Mouse (Mus musculus) CH12.LX (cell line): ENCODE results near the gene Col1a2. TPM values are rescaled to one million over a fixed set of nuclear protein-coding genes. Genes with fewer than 3 reads are reported as not detected.

ENCODE experiments used
- DNase-seq: peaks from one replicate; pipeline ENCODE4 v3.0.0-alpha.2; 2013; ENCODE audit errors: extremely low read depth
- H3K27ac ChIP-seq: 2 replicates; pipeline ENCODE4 v1.5.1; 2012; ENCODE audit warnings: low read depth, mild to moderate bottlenecking, control low read depth, moderate library complexity; ENCODE audit not compliant: insufficient read depth
- H3K27me3 ChIP-seq: replicated peaks from 2 replicates; pipeline ENCODE3; 2012; ENCODE audit warnings: inconsistent platforms
- H3K36me3 ChIP-seq, 2 experiments: replicated peaks in 1 of 2; 2 replicates each; pipeline versions ENCODE3 to v1.6.1; 2012; ENCODE audit warnings: inconsistent platforms in 1 of 2, low read length in 1 of 2, mild to moderate bottlenecking in 1 of 2, mixed read lengths in 1 of 2, moderate library complexity in 1 of 2; ENCODE audit not compliant: control insufficient read depth in 1 of 2, insufficient read depth in 1 of 2
- H3K4me1 ChIP-seq, 2 experiments: 2 replicates each; pipeline ENCODE4 v1.6.1; 2012; ENCODE audit warnings: inconsistent platforms in 1 of 2, moderate library complexity in 1 of 2; ENCODE audit not compliant: insufficient read depth in 2 of 2, control insufficient read depth in 1 of 2
- H3K4me2 ChIP-seq: 2 replicates; pipeline ENCODE4 v1.6.1; 2012; ENCODE audit warnings: low read depth, mild to moderate bottlenecking, control low read depth; ENCODE audit not compliant: poor library complexity, insufficient read depth, severe bottlenecking
- H3K4me3 ChIP-seq, 3 experiments: fragments of 150-350 bp in 1 of 3; sonication (generic) in 1 of 3; replicated peaks in 1 of 3; 2 replicates each; pipeline versions ENCODE3 to v1.5.1; 2011 to 2012; ENCODE audit warnings: low read depth in 2 of 3, low read length in 2 of 3, mild to moderate bottlenecking in 2 of 3, moderate library complexity in 2 of 3, control low read depth in 1 of 3, improper control_type of control experiment in 1 of 3, inconsistent platforms in 1 of 3, mixed read lengths in 1 of 3; ENCODE audit not compliant: poor library complexity in 1 of 3
- H3K79me2 ChIP-seq: replicated peaks from 2 replicates; pipeline ENCODE4 v1.6.1; 2012; ENCODE audit warnings: mild to moderate bottlenecking, moderate library complexity; ENCODE audit not compliant: control insufficient read depth, poor library complexity, insufficient read depth, severe bottlenecking; ENCODE audit errors: extremely low read depth
- H3K9ac ChIP-seq: 2 replicates; pipeline ENCODE4 v1.6.1; 2012; ENCODE audit warnings: low read depth, mild to moderate bottlenecking, control low read depth, moderate library complexity; ENCODE audit not compliant: insufficient read depth
- H3K9me3 ChIP-seq: replicated peaks from 2 replicates; pipeline ENCODE3; 2012; ENCODE audit warnings: low read length, inconsistent platforms, mixed read lengths
- CTCF ChIP-seq, 2 experiments: IDR thresholded peaks in 1 of 2; conservative IDR thresholded peaks in 1 of 2; 2 replicates each; pipeline ENCODE4 v1.5.1; 2011 to 2012; ENCODE audit warnings: low read depth in 2 of 2, low read length in 2 of 2, improper control_type of control experiment in 1 of 2, inconsistent platforms in 1 of 2, mild to moderate bottlenecking in 1 of 2, moderate library complexity in 1 of 2
- E2F4 ChIP-seq: IDR thresholded peaks from 2 replicates; pipeline ENCODE4 v1.6.1; 2011; ENCODE audit warnings: low read depth, low read length, improper control_type of control experiment; ENCODE audit not compliant: insufficient replicate concordance
- EP300 ChIP-seq: IDR thresholded peaks from 2 replicates; pipeline ENCODE4 v1.6.1; 2011; ENCODE audit warnings: low read length, improper control_type of control experiment
- ETS1 ChIP-seq: conservative IDR thresholded peaks from 2 replicates; pipeline ENCODE4 v1.6.1; 2012; ENCODE audit warnings: low read depth, mild to moderate bottlenecking, inconsistent platforms, low read length, improper control_type of control experiment, moderate library complexity
- HCFC1 ChIP-seq: IDR thresholded peaks from 2 replicates; pipeline ENCODE4 v1.6.1; 2012; ENCODE audit warnings: low read depth, mild to moderate bottlenecking, inconsistent platforms, low read length, improper control_type of control experiment
- JUN ChIP-seq: IDR thresholded peaks from 2 replicates; pipeline ENCODE4 v1.6.1; 2011; ENCODE audit warnings: low read depth, mild to moderate bottlenecking, low read length, improper control_type of control experiment, moderate library complexity; ENCODE audit not compliant: insufficient read depth
- MXI1 ChIP-seq: IDR thresholded peaks from 2 replicates; pipeline ENCODE4 v1.6.1; 2011; ENCODE audit warnings: mild to moderate bottlenecking, low read depth, low read length, improper control_type of control experiment
- NELFE ChIP-seq: IDR thresholded peaks from 2 replicates; pipeline ENCODE4 v1.6.1; 2011; ENCODE audit warnings: low read depth, low read length, improper control_type of control experiment
- NRF1 ChIP-seq: IDR thresholded peaks from 2 replicates; pipeline ENCODE4 v1.6.1; 2014; ENCODE audit warnings: low read depth, mild to moderate bottlenecking, inconsistent platforms, low read length, improper control_type of control experiment, moderate library complexity
- POLR2A ChIP-seq: IDR thresholded peaks from 2 replicates; pipeline ENCODE4 v1.6.1; 2011; ENCODE audit warnings: low read depth, mild to moderate bottlenecking, improper control_type of control experiment, low read length
- POLR2AphosphoS2 ChIP-seq: IDR thresholded peaks from 2 replicates; pipeline ENCODE4 v1.6.1; 2011; ENCODE audit warnings: low read depth, low read length, improper control_type of control experiment
- RAD21 ChIP-seq: IDR thresholded peaks from 2 replicates; pipeline ENCODE4 v1.6.1; 2011; ENCODE audit warnings: low read depth, mild to moderate bottlenecking, low read length, improper control_type of control experiment, moderate library complexity
- RCOR1 ChIP-seq: conservative IDR thresholded peaks from 2 replicates; pipeline ENCODE4 v1.6.1; 2012; ENCODE audit warnings: low read depth, mild to moderate bottlenecking, inconsistent platforms, low read length, improper control_type of control experiment
- SIN3A ChIP-seq: IDR thresholded peaks from 2 replicates; pipeline ENCODE4 v1.6.1; 2012; ENCODE audit warnings: low read length, improper control_type of control experiment, inconsistent platforms
- SMC3 ChIP-seq: IDR thresholded peaks from 2 replicates; pipeline ENCODE4 v1.6.1; 2011; ENCODE audit warnings: low read depth, low read length, improper control_type of control experiment
- TBP ChIP-seq: conservative IDR thresholded peaks from 2 replicates; pipeline ENCODE4 v1.6.1; 2011; ENCODE audit warnings: low read depth, low read length, improper control_type of control experiment
- TCF12 ChIP-seq: IDR thresholded peaks from 2 replicates; pipeline ENCODE4 v1.6.1; 2014; ENCODE audit warnings: low read depth, mild to moderate bottlenecking, inconsistent platforms, low read length, improper control_type of control experiment
- UBTF ChIP-seq: IDR thresholded peaks from 2 replicates; pipeline ENCODE4 v1.6.1; 2012; ENCODE audit warnings: low read depth, mild to moderate bottlenecking, inconsistent platforms, low read length, improper control_type of control experiment, moderate library complexity
- ZC3H11A ChIP-seq: IDR thresholded peaks from 2 replicates; pipeline ENCODE4 v1.6.1; 2012; ENCODE audit warnings: low read depth, mild to moderate bottlenecking, inconsistent platforms, low read length, improper control_type of control experiment
- ZKSCAN1 ChIP-seq: IDR thresholded peaks from 2 replicates; pipeline ENCODE4 v1.6.1; 2012; ENCODE audit warnings: low read depth, inconsistent platforms, low read length, improper control_type of control experiment, borderline replicate concordance
- ZNF384 ChIP-seq: IDR thresholded peaks from 2 replicates; pipeline ENCODE4 v1.6.1; 2012; ENCODE audit warnings: low read depth, low read length, improper control_type of control experiment, inconsistent platforms
- dilution Hi-C: fragments of 300-500 bp; cut with MboI; formaldehyde crosslinking; loops from 2 replicates; pipeline ENCODE4 v1.14.3; 2020; ENCODE audit warnings: low sequenced_read_pairs; ENCODE audit not compliant: extremely low pct_unique_long_range_greater_than_20kb, extremely low pct_ligation_motif_present
- in situ Hi-C: fragments of 300-500 bp; cut with MboI; formaldehyde crosslinking; loops from 3 replicates; pipeline ENCODE4 v1.14.3; 2019; ENCODE audit warnings: low sequenced_read_pairs, low pct_ligation_motif_present, low pct_unique_long_range_greater_than_20kb, mixed read lengths
- polyA plus RNA-seq: library from polyadenylated mRNA; unstranded; fragments of >175 nt; gene quantifications from 2 replicates; pipeline ENCODE4 v1.2.1, GENCODE M21; 2012; ENCODE audit warnings: low read depth; ENCODE audit not compliant: insufficient read length
- total RNA-seq, 2 experiments: library from RNA; depleted of rRNA; stranded (reverse); fragments of 300-350 nt in 1 of 2; fragments of >200 nt in 1 of 2; gene quantifications; 2 replicates each; pipeline ENCODE4 v1.2.3; 2012 to 2014

Col1a2 gene
- total and polyA plus RNA-seq, 3 experiments = not detected

- no peaks in the 10 kb centered on the region for H3K79me2 ChIP-seq
- in situ Hi-C loops (loop anchor here (10.0 kb wide), 1 partner anchor 130 kb away; no protein-coding TSS in a partner anchor), dilution Hi-C loops (no loop called here)
- DNase-seq = peak; percentile 54
- no peaks in the 10 kb centered on the region for H3K9me3 ChIP-seq
- no peak for TF ChIP-seq SIN3A
- TF ChIP-seq NRF1 = no peak
- TF ChIP-seq ZNF384 = no peak
- TF ChIP-seq ZKSCAN1 = no peak
- TF ChIP-seq POLR2A = no peak
- peak; percentile 40 to 78; a peak in 3 of 4 replicates for TF ChIP-seq CTCF (conservative IDR thresholded peaks at IDR 0.05 in 1 of 2, IDR thresholded peaks at IDR 0.05 in 1 of 2; ENCODE audit: low read depth in 2 of 2, low read length in 2 of 2)
- no peak for TF ChIP-seq E2F4
- peak; percentile 49 for TF ChIP-seq RAD21
- no peak for TF ChIP-seq ZC3H11A
- no peak for TF ChIP-seq JUN
- TF ChIP-seq UBTF = no peak
- no peak for TF ChIP-seq TBP
- peak; percentile 45 for TF ChIP-seq SMC3
- no peak for TF ChIP-seq HCFC1
- no peaks in the 10 kb centered on the region for H3K27me3 ChIP-seq
- no peak overlapping the region for H3K27ac ChIP-seq
- H3K4me1 ChIP-seq = peaks cover 0 to 3% of the 10 kb centered on the region in 2 experiments; a peak in 2 of 4 replicates
- no peaks in the 10 kb centered on the region for H3K36me3 ChIP-seq
- no peak overlapping the region for H3K9ac ChIP-seq
- no peak overlapping the region for H3K4me3 ChIP-seq
- H3K4me2 ChIP-seq = no peak overlapping the region
These were observed 39.9 kb downstream of the Col1a2 start for GRCm38 (mm10) chr6:4544554-4544953.

- H3K4me2 ChIP-seq = peak overlapping the region; percentile 52; the same call in 1 of the 2 replicates
- dilution Hi-C loops = no loop called here
- no peaks in the 10 kb centered on the region for H3K36me3 ChIP-seq
- TF ChIP-seq UBTF = no peak
- TF ChIP-seq POLR2A = no peak
- no peak for TF ChIP-seq TBP
- TF ChIP-seq POLR2AphosphoS2 = no peak
- TF ChIP-seq RAD21 = peak; percentile 66
- TF ChIP-seq TCF12 = no peak
- TF ChIP-seq SMC3 = peak; percentile 78
- peak; percentile 83 to 92 for TF ChIP-seq CTCF (conservative IDR thresholded peaks at IDR 0.05 in 1 of 2, IDR thresholded peaks at IDR 0.05 in 1 of 2; ENCODE audit: low read depth in 2 of 2, low read length in 2 of 2)
- no peak for TF ChIP-seq EP300
- no peak for TF ChIP-seq ZNF384
- TF ChIP-seq ETS1 = no peak
- no peak for TF ChIP-seq MXI1
- no peak for TF ChIP-seq E2F4
- no peak for TF ChIP-seq NELFE
- no peak for TF ChIP-seq RCOR1
- H3K4me3 ChIP-seq = peak overlapping the region in 1 of 3 experiments; percentile 12
- H3K79me2 ChIP-seq = no peaks in the 10 kb centered on the region
- peaks cover 0 to 2% of the 10 kb centered on the region in 2 experiments; a peak in 1 of 4 replicates for H3K4me1 ChIP-seq
- no peaks in the 10 kb centered on the region for H3K9me3 ChIP-seq
- no peak overlapping the region; the same call in 1 of the 2 replicates for H3K9ac ChIP-seq
- peak; percentile 66 for DNase-seq
- H3K27me3 ChIP-seq = no peaks in the 10 kb centered on the region
- no peak overlapping the region for H3K27ac ChIP-seq
- in situ Hi-C loops = loop anchor here (10.0 kb wide), 1 partner anchor 131 kb away; no protein-coding TSS in a partner anchor
These were observed 41.1 kb downstream of the Col1a2 start for GRCm38 (mm10) chr6:4545727-4546126.
